Mouse (Mus musculus) adrenal gland (tissue): ENCODE results near the gene Mtch1.

Source experiments
- intact Hi-C: fragments of 180-260 bp; cut with DNase I; formaldehyde crosslinking; loops from one replicate; pipeline ENCODE4 v1.15.1; 2025

Gene Mtch1

GRCm38 (mm10) chr17:29313300-29313699 lies 34.4 kb downstream of the Mtch1 start:
- intact Hi-C loops = no loop called here

GRCm38 (mm10) chr17:29312082-29312481 lies 35.7 kb downstream of the Mtch1 start:
- intact Hi-C loops = no loop called here

DNA sequence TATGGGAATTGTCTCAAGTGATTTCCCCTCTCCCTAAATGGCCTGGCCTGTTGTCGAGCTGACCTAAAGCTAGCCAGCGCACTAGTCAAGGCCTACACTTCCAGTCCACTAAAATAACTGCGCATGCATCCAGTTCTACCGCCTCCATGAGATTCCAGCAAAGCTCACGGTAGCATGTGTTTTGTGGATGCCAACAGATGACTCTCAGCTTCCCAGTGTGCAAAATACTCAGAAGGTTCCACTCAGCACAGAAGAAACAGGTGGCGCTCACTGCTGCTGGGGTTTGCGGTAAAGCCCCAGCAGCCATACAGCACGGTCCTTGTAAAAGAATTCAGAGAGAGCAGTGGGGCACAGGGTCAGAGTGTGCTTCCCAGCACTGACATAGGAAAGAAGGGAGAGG lies 36.1 kb downstream of the Mtch1 start:
- intact Hi-C loops = no loop called here

DNA sequence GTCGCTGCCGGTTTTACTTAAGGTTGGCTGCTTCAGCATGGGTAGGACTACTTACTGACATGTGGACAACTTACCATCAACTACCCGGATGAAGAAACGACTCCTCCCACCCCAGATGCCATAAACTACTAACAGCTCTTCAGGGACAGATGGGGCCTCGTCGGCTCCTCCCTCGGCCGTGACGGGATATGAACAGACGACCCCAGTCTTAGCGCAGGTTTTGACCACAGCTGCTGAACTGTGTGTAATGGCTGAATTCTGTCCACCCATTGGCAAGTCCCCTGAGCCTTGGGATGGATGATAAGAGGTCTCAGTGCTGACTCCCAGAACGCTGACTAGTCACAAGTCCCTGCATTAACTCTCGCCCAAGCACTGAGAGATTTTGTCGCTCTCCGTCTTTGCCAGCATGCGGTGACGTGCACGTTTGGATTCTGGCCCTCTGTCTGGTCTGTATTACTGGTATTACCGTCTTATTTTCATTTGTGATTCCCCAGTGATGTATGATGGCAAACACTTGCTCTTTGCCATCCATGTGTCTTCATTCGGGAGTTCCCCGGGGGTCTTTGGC lies 37.6 kb downstream of the Mtch1 start:
- intact Hi-C loops = no loop called here

GRCm38 (mm10) chr17:29305871-29306270 lies 41.9 kb downstream of the Mtch1 start:
- intact Hi-C loops = no loop called here

GRCm38 (mm10) chr17:29305058-29305806 lies 42.5 kb downstream of the Mtch1 start:
- intact Hi-C loops = no loop called here

DNA sequence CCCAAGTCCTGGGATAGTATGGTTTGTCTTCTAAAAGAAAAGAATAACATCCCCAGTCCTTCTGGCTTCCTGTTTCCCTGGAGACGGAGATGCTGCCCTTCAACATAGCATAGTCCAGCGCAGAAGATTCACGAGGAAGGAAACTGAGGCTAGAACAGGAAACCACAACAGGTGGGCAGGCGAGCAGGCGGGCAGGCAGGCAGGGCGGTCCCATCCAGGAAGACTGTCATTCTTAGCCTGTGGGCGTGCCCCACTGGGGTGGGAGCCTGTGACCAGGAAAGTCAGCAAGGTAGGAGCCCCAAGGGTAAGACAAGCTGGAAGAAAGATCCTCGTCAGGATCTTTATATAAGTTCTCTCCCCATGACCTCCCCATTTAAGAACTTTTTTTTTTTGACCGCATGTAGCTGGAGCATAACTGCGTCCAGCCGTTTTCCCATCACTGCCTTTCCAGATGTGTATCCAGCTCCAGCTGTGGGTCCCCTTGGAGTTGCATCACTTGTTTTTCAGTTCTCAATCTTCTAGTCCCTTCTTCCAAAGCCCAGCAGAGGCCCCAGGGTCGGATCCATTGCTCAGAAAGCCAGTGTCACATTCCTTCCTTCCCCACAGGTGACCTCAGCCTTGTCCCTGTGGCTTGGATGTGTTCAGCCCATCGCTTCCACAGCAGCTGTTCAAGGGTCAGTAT lies 43.2 kb downstream of the Mtch1 start:
- intact Hi-C loops = no loop called here

- intact Hi-C loops = no loop called here
These were observed 43.9 kb downstream of the Mtch1 start for GRCm38 (mm10) chr17:29303856-29304255.

DNA sequence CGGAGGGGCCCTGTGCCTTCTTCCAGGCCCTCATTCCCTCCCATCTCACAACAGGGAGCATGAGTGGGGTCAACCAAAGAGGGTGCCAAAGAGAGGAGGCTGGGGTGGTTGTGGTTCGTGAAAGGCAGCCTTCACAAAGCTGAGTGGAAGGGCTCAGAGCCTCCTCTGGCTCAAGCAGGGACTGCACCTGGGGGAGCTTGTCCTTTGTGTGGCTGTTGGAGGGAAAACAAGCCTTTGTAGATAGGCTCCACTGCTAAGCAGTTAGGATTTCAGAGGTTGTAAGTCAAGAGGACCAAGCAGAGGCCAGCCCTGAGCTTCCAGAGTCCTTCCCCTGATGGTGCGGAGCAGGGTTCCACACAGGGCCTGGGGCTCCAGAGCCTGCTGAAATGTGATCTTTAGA lies 44.6 kb downstream of the Mtch1 start:
- intact Hi-C loops = no loop called here

DNA sequence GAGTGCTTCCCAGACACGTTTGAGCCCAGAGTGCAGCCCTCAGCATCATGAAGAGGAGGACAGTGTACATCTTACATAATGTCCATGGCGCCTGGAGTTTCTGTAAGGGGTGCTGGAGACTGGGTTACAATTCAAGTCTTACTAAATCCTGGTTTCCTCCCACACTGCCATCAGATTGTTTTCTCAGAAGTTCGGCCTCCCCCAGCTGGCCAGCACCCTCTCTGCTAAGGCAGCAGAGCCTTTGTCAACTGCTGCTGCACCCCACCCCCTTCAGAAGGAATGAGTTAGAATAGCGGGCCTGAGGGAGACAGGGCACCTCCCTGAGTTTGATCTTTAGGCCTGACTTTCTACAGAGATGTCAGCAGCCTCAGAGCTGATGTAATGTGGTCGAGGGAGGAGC lies 45.6 kb downstream of the Mtch1 start:
- intact Hi-C loops = no loop called here

DNA sequence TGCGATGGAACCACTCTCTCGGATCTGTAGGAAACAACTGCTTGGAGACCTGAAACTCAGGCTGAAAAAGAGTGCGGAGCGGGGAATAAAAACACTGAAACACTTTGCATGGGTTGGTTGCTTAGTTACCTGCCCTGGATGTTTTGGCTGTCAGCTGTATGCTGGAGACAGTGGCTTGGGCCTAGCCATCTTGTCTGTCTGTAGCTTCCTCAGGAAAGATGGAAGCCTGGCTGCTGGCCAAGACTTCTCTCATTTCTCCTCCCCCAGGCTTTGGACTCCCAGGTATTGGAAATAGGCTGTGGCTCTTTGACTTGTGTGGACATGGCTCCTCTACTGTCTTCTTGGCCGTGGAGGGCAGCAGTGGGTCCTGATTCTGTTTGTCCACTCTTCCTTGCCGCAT lies 46.3 kb downstream of the Mtch1 start:
- intact Hi-C loops = no loop called here

DNA sequence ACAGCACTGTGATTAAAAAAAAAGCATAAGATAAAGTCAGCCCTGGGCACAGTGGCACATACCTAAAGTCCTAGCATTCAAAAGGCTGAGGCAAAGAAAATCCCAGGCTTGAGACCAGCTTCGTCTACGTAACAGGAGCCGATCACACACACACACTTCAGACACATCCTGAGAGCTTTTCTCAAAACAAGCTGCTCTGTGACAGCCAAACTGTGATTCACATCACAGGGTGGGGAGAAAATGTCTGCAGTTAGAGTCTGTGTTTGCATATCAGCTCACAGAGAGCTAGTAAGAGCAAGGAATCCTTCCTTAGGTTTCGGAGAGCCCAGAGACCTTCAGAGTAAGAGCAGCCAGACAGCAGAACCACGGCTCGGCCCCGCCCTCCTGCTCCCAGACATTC lies 46.8 kb downstream of the Mtch1 start:
- intact Hi-C loops = no loop called here

- intact Hi-C loops = no loop called here
These were observed 48.5 kb downstream of the Mtch1 start for GRCm38 (mm10) chr17:29299282-29299681.

DNA sequence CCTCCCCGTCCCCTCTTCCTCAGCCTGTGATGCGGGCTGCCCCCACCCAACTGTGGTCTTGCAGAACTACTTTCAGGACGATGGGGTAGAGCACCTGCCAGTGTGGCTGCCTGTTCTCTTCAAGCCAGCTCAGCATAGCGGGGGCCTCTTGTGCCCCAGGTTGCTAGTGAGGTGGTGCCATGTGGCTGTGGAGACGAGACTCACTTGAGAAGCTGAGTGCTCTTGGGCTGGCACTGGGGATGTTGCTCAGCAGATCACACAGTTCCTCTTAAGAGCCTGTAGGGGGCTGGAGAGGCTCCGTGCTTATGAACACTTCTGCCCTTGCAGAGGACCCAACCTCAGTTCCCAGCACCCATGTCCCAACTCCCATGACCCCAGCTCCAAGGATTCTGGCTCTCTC lies 49.9 kb downstream of the Mtch1 start:
- intact Hi-C loops = no loop called here

- intact Hi-C loops = no loop called here
These were observed 50.4 kb downstream of the Mtch1 start for GRCm38 (mm10) chr17:29297321-29297720.

DNA sequence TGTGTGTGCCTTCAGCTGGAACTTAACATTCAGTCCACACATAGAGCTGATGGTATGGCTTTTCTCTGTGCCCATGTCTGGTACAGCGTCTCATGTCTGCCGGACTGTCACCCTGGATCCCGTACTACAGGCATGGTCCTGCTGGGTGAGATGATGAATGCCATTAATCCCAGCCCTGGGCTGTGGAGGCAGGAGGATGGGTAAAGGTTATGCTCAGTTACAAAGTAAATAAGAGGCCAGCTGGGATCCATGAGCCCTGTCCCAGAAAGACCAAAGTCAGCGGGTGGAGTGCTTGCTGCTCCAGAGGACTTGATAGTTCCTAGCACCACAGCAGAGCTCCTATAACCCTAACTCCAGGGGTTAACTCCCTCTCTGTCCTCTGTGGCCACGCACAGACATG lies 51.9 kb downstream of the Mtch1 start:
- intact Hi-C loops = no loop called here

DNA sequence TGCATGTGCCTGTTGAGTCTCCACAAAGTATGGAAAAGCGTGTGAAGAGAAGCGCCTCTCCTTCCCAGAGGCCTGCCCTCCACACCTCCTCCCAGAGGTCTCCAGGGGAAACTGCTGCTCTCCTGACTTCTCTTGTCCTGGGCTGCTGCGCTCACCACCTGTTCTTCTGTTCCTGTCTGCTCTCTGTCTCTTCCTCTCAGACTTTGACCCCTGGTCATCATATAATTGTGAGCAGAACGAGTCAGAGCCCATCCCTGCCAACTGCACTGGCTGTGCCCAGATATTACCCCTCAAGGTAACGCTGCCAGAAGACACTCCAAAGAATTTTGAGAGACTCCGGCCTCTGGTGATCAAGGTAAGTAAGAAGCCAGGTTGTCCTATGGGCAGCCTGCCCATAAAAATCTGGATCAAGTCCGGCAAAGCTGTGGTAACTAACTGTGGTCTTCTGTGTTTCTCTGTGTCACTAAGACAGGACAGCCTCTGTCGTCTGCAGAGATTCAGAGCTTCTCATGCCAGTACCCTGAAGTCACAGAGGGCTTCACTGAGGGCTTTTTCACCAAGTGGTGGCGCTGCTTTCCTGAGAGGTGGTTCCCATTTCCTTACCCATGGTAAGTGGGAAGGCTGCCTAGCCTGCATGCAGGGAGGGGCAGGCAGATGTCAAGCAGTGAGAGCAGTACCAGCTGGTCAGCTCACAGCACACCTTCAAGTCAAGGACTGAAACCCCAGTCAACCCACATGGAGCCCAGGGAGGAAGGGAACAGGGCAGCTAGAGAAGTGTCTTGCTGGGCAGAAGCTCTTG lies 53.7 kb downstream of the Mtch1 start:
- intact Hi-C loops = no loop called here

DNA sequence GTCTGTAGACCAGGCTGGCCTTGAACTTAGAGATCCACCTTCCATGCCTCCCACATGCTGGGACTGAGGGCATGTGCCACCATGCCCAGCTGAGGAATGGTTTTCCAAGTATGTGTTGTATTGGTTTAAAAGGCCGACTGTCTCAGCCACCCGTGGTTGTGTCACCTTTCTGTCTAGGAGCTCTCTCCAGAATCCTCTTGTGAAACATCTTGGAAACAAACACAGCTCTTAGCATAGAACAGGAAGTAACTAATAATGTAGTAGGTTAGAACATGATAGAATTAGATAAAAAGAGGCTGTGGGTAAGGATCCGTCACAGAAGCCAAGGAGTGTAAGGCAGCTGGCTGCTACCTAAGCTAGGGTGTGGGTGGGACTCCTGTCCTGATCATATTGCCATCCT lies 54.7 kb downstream of the Mtch1 start:
- intact Hi-C loops = no loop called here

DNA sequence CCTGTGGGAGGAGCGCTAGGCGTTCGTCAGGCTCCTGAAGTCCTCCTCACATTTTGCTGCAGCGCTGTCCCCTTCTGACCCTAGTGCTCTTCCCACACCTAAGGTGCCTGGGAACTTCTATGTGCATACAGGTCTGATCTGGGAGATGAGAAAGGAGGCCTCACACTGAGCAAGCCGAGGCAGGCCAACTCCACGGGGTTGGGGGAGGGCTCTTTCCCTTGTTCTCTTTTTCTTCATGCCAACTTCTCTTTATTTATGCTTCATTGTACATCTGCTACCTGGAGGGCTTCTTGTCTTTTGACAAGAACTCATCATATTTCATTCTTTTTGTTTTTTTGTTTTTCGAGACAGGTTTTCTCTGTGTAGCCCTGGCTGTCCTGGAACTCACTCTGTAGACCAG lies 55.9 kb downstream of the Mtch1 start:
- intact Hi-C loops = no loop called here

DNA sequence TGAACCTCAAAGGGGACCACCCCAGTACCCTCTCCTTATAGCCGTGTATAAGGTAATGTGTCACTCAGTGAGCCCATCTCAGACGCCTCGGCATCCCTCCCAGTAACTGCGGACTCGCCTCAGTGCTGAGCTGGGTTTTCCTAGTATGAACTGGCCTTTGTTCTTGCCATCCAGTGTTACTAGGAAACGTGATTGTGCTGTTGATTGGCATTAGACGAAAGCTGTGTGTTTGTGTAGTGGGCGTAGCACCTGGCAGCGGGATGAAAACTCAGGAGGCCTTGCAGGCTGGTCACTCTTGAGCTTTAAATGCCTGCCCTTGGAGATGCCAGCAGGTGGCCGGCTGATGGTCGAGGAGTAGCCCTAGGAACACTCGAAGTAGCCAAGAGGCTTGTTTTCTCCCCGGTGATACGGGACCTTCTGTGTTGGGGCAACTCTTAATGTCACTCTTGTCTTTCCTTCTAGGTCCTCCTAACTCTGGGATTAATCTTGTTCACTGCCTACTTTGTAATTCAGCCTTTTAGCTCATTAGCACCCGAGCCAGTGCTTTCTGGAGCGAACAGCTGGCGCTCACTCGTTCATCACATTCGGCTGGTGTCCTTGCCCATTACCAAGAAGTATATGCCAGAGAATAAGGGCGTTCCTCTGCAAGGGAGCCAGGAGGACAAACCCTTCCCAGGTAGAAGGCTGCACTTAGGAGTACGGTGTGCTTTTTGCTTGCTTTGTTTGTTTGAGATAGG lies 65.3 kb downstream of the Mtch1 start:
- intact Hi-C loops = no loop called here
